Mouse (Mus musculus) heart, embryonic 13.5 days (tissue): ENCODE measurements at regions not wholly inside any gene's neighbourhood (a gene's known extent, or its start where the extent isn't known, plus 50 kb on each side); places are given as distances from the start of the nearest gene placed in this dataset.

Experiments
- ATAC-seq: fragments of 200-750 bp; cut with Nextera tagmentation; 2 replicates; pipeline ENCODE4 v1.8.0; 2017; ENCODE audit warnings: moderate TSS enrichment; ENCODE audit not compliant: insufficient number of reproducible peaks, low FRiP score, low TSS enrichment; ENCODE audit errors: extremely low read depth
- H3K27ac ChIP-seq: fragments of 300-500 bp; sonication (generic); replicated peaks from 2 replicates; pipeline ENCODE4 v1.5.1; 2015; ENCODE audit warnings: moderate library complexity, mild to moderate bottlenecking, inconsistent platforms
- H3K27me3 ChIP-seq: fragments of 300-500 bp; sonication (generic); replicated peaks from 2 replicates; pipeline ENCODE4 v1.6.1; 2015; ENCODE audit warnings: mild to moderate bottlenecking, inconsistent platforms
- H3K36me3 ChIP-seq: fragments of 300-500 bp; sonication (generic); 2 replicates; pipeline ENCODE4 v1.6.1; 2015; ENCODE audit warnings: mild to moderate bottlenecking, inconsistent platforms
- H3K4me1 ChIP-seq: fragments of 300-500 bp; sonication (generic); 2 replicates; pipeline ENCODE4 v1.6.1; 2015; ENCODE audit warnings: inconsistent platforms
- H3K4me2 ChIP-seq: fragments of 300-500 bp; sonication (generic); 2 replicates; pipeline ENCODE4 v1.6.1; 2015; ENCODE audit warnings: inconsistent platforms, mild to moderate bottlenecking, moderate library complexity
- H3K4me3 ChIP-seq: fragments of 300-500 bp; sonication (generic); 2 replicates; pipeline ENCODE4 v1.5.1; 2015; ENCODE audit warnings: moderate library complexity, mild to moderate bottlenecking, inconsistent platforms
- H3K9ac ChIP-seq: fragments of 300-500 bp; sonication (generic); 2 replicates; pipeline ENCODE4 v1.6.1; 2015; ENCODE audit warnings: inconsistent platforms, mild to moderate bottlenecking, moderate library complexity
- H3K9me3 ChIP-seq: fragments of 300-500 bp; sonication (generic); 2 replicates; pipeline ENCODE4 v1.6.1; 2016; ENCODE audit warnings: inconsistent platforms
- WGBS: fragments of 180-500 bp; shearing (Covaris S2); methylation state at CpG from one replicate; pipeline ENCODE4 v1.1.7; 2015; ENCODE audit warnings: mixed read lengths; 5-methylcytosine and 5-hydroxymethylcytosine counted together

DNA sequence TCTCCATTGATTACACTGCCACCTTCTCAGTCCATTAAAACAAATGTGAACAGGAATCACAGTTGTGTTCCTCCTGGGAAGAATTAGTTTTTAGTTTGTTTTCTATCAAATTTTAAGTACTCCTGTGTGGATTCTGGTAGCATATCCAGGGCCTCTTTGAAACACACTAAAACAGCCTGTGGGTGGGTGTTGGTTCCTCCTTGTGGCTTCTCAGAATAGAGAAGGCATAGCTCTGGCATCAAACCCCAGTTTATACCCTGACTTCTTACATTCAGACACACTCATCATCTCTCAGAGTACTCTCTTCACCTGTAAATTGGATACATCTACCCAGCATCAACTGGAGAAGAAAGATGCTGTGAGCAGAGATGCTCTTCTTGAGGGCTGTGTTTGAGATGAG lies 265.7 kb upstream of the Irx4 start:
- Histone ChIP-seq H3K4me3 (no peak overlapping the region), H3K27me3 (peaks cover 3% of the 10 kb centered on the region; the same call in 1 of the 2 replicates)

DNA sequence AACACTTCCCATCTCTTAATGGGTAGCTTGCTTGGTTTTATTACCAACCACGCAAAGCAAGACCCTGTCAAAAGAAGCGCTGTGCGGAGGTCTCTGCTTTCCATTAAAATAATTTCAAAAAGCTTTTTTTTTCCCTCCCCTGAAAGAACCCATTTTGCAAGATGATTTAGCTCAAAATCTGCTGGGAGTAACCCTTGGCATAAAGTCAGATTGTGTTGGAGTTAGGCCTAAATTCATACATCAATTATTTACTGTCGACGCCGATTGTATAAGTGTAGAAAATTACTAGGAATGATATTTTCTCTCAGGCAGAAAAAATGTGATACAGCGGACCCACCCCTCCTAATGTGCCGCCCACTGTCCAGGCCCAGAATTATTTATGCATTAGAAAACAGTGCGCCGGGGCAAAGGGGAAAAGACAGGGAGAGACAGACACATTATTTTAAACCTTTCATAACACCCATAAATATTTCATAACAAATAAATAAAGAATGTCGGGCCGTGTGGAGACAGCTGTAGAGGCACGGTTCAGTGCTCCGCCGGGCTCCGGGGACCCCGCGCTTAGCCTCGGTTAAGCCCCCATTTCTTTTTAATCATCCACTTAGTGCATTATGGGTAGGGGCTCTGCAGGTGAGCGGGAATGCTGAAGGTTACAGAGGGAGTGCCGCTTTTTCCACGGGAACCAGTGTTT lies 251.3 kb upstream of the Irx4 start:
- H3K27me3 ChIP-seq: peaks cover 21% of the 10 kb centered on the region
- no peak overlapping the region for H3K4me2 ChIP-seq
- 66% methylated on average over 22 of the region's 22 CpGs for WGBS

More for the DNA sequence above, 265.7 kb upstream of the Irx4 start:
- Histone ChIP-seq H3K27ac (no peak overlapping the region), H3K9ac (no peak overlapping the region), H3K4me1 (no peaks in the 10 kb centered on the region), H3K9me3 (no peaks in the 10 kb centered on the region), H3K4me2 (no peak overlapping the region), H3K36me3 (no peaks in the 10 kb centered on the region)
- ATAC-seq: no peak

GRCm38 (mm10) chr13:73009547-73010475 lies 250.5 kb upstream of the Irx4 start:
- H3K4me1 ChIP-seq: no peaks in the 10 kb centered on the region
- H3K4me2 ChIP-seq: no peak overlapping the region
- no peaks in the 10 kb centered on the region for H3K9me3 ChIP-seq
- WGBS: 77% methylated on average over 15 of the region's 15 CpGs
- no peak overlapping the region for H3K27ac ChIP-seq
- ATAC-seq: no peak
- no peaks in the 10 kb centered on the region for H3K36me3 ChIP-seq
- peaks cover 14% of the 10 kb centered on the region for H3K27me3 ChIP-seq
- no peak overlapping the region for H3K9ac ChIP-seq
- no peak overlapping the region for H3K4me3 ChIP-seq

More for the DNA sequence above, 251.3 kb upstream of the Irx4 start:
- H3K4me3 ChIP-seq: no peak overlapping the region
- no peaks in the 10 kb centered on the region for H3K4me1 ChIP-seq
- no peak for ATAC-seq
- no peak overlapping the region for H3K9ac ChIP-seq
- H3K9me3 ChIP-seq: no peaks in the 10 kb centered on the region
- H3K27ac ChIP-seq: no peak overlapping the region
- H3K36me3 ChIP-seq: no peaks in the 10 kb centered on the region

- no peak for ATAC-seq
- no peak overlapping the region for H3K9ac ChIP-seq
- H3K9me3 ChIP-seq: no peaks in the 10 kb centered on the region
- no peaks in the 10 kb centered on the region for H3K4me1 ChIP-seq
- 80% methylated on average over 10 of the region's 10 CpGs for WGBS
- no peaks in the 10 kb centered on the region; the same call in 1 of the 2 replicates for H3K27me3 ChIP-seq
- no peaks in the 10 kb centered on the region for H3K36me3 ChIP-seq
- no peak overlapping the region for H3K4me3 ChIP-seq
- H3K27ac ChIP-seq: no peak overlapping the region
- H3K4me2 ChIP-seq: no peak overlapping the region
Observed at GRCm38 (mm10) chr13:73019181-73019580, 241.1 kb upstream of the Irx4 start.

DNA sequence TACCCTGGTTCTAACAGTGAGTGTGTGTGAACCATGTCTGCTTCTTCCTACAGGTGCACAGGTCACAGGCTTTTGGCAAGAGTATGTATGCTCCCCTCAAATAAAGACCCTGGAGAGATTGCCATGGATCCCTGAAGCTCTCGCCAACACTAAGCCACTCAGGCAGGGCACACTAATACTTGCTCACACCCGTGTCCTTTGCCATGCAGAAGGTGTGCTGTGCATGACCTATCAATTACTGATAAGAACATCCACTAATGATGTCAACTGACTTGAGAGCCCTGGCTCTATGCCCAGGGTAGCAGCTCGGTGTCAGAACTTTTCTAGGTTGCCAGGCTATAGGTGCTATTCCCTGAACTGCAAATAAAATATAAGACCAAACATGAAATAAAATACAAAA lies 229.1 kb upstream of the Irx4 start:
- WGBS: 29% methylated on average over 3 of the region's 3 CpGs
- ATAC-seq: 0 out of 2 replicates have a peak, but pooled peaks have one; percentile 42
- Histone ChIP-seq H3K4me2 (no peak overlapping the region), H3K9ac (no peak overlapping the region), H3K4me3 (no peak overlapping the region), H3K36me3 (no peaks in the 10 kb centered on the region), H3K27ac (0 out of 2 replicates have a peak overlapping the region, but pooled peaks have one; percentile 33), H3K9me3 (no peaks in the 10 kb centered on the region), H3K4me1 (peaks cover 31% of the 10 kb centered on the region), H3K27me3 (no peaks in the 10 kb centered on the region; the same call in 1 of the 2 replicates)

- 29% methylated on average over 3 of the region's 3 CpGs for WGBS
- no peaks in the 10 kb centered on the region; the same call in 1 of the 2 replicates for H3K27me3 ChIP-seq
- no peaks in the 10 kb centered on the region for H3K9me3 ChIP-seq
- no peak for ATAC-seq
- no peak overlapping the region for H3K9ac ChIP-seq
- H3K4me2 ChIP-seq: no peak overlapping the region
- H3K27ac ChIP-seq: no peak overlapping the region
- H3K4me1 ChIP-seq: peaks cover 31% of the 10 kb centered on the region
- H3K36me3 ChIP-seq: no peaks in the 10 kb centered on the region
- H3K4me3 ChIP-seq: no peak overlapping the region
Observed at GRCm38 (mm10) chr13:73033055-73033454, 227.2 kb upstream of the Irx4 start.

- Histone ChIP-seq H3K27me3 (no peaks in the 10 kb centered on the region; the same call in 1 of the 2 replicates), H3K9ac (no peak overlapping the region), H3K36me3 (no peaks in the 10 kb centered on the region), H3K4me1 (peaks cover 31% of the 10 kb centered on the region), H3K4me3 (no peak overlapping the region), H3K27ac (no peak overlapping the region), H3K4me2 (no peak overlapping the region), H3K9me3 (no peaks in the 10 kb centered on the region)
- ATAC-seq: no peak
- WGBS: 22% methylated on average over 10 of the region's 10 CpGs
Observed at GRCm38 (mm10) chr13:73034065-73034831, 226.0 kb upstream of the Irx4 start.

DNA sequence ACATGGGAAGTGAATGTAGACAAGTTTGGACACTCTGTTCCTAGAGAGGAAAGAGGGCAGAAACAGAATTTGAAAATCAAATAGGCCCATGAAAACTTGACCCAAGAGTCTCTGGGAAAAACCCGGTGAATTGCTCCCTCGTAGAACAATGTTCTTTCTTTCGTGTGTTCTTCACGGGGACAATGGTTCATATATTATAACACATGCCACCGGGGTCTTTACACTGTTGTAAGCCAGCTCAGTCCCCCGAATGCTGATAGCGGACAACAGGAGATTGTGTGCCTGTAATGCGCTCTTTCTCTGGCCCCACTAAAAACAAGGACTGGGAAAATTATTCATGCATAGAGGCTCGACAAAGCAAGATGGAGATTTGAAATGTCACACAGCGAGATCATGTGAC lies 225.4 kb upstream of the Irx4 start:
- no peaks in the 10 kb centered on the region; the same call in 1 of the 2 replicates for H3K27me3 ChIP-seq
- H3K9ac ChIP-seq: no peak overlapping the region
- WGBS: 78% methylated on average over 10 of the region's 10 CpGs
- H3K4me3 ChIP-seq: no peak overlapping the region
- no peaks in the 10 kb centered on the region for H3K36me3 ChIP-seq
- H3K27ac ChIP-seq: no peak overlapping the region
- ATAC-seq: no peak
- no peaks in the 10 kb centered on the region for H3K9me3 ChIP-seq
- H3K4me1 ChIP-seq: peaks cover 31% of the 10 kb centered on the region
- no peak overlapping the region for H3K4me2 ChIP-seq

- H3K4me2 ChIP-seq: no peak overlapping the region
- 57% methylated on average over 2 of the region's 2 CpGs for WGBS
- no peaks in the 10 kb centered on the region; the same call in 1 of the 2 replicates for H3K27me3 ChIP-seq
- H3K27ac ChIP-seq: no peak overlapping the region
- H3K4me1 ChIP-seq: peaks cover 29% of the 10 kb centered on the region
- no peak overlapping the region for H3K4me3 ChIP-seq
- ATAC-seq: no peak
- H3K36me3 ChIP-seq: no peaks in the 10 kb centered on the region
- no peaks in the 10 kb centered on the region for H3K9me3 ChIP-seq
- H3K9ac ChIP-seq: no peak overlapping the region
Observed at GRCm38 (mm10) chr13:73035336-73035940, 224.8 kb upstream of the Irx4 start.

DNA sequence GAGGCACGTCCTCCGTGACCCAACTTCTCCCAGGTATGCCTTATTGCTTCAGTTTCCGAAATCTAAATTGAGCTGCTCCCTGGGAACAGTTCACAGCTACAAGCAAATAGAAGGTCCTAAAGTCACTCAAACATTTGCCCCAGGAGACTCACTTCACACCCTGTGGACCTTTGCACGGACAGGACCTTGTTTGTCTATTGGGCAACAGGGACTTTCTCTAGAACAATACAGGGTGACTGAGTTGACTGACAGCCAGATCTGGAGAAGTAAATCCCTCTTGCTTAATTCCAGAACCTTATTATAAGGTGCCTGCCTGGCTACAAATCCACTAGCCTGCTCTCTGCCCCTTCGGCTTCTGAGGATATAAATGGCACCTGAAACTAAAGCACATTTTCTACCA lies 220.5 kb upstream of the Irx4 start:
- Histone ChIP-seq H3K9ac (no peak overlapping the region), H3K27me3 (peaks cover 9% of the 10 kb centered on the region), H3K4me2 (no peak overlapping the region), H3K9me3 (no peaks in the 10 kb centered on the region), H3K27ac (no peak overlapping the region), H3K4me1 (peaks cover 3% of the 10 kb centered on the region), H3K36me3 (no peaks in the 10 kb centered on the region), H3K4me3 (no peak overlapping the region)
- no peak for ATAC-seq
- 75% methylated on average over 5 of the region's 5 CpGs for WGBS
